Mouse (Mus musculus) ES-E14 (cell line): ENCODE measurements around the gene Nlrp1a. TPM values are rescaled to one million over a fixed set of nuclear protein-coding genes. Genes with fewer than 3 reads are reported as not detected.

Experiments used
- DNase-seq: peaks from one replicate; pipeline ENCODE4 v3.0.0-alpha.2; 2013; ENCODE audit warnings: low read depth, low spot score
- H3K27ac ChIP-seq: 2 replicates; pipeline ENCODE4 v1.5.1; 2012; ENCODE audit warnings: low read depth, mild to moderate bottlenecking, low read length, moderate library complexity, mixed read lengths; ENCODE audit not compliant: poor library complexity, insufficient read depth, severe bottlenecking
- H3K36me3 ChIP-seq: 2 replicates; pipeline ENCODE4 v1.6.1; 2012; ENCODE audit warnings: mild to moderate bottlenecking, low read length, moderate library complexity, mixed read lengths; ENCODE audit not compliant: control insufficient read depth, poor library complexity, insufficient read depth, severe bottlenecking
- H3K4me1 ChIP-seq, 2 experiments: fragments of 150-350 bp in 1 of 2; sonication (generic) in 1 of 2; 2 replicates each; pipeline ENCODE4 v1.6.1; 2012; ENCODE audit warnings: low read length in 2 of 2, mild to moderate bottlenecking in 1 of 2, mixed read lengths in 1 of 2; ENCODE audit not compliant: control insufficient read depth in 2 of 2, insufficient read depth in 2 of 2, poor library complexity in 1 of 2
- H3K4me3 ChIP-seq, 2 experiments: fragments of 150-350 bp in 1 of 2; sonication (generic) in 1 of 2; 2 replicates each; pipeline ENCODE4 v1.5.1; 2012; ENCODE audit warnings: low read length in 2 of 2, low read depth in 1 of 2, mild to moderate bottlenecking in 1 of 2, mixed read lengths in 1 of 2; ENCODE audit not compliant: insufficient read depth in 1 of 2, poor library complexity in 1 of 2, severe bottlenecking in 1 of 2
- H3K9ac ChIP-seq: 2 replicates; pipeline ENCODE4 v1.6.1; 2012; ENCODE audit warnings: low read depth, mild to moderate bottlenecking, low read length, mixed read lengths; ENCODE audit not compliant: poor library complexity, insufficient read depth, severe bottlenecking
- H3K9me3 ChIP-seq: fragments of 150-350 bp; sonication (generic); 2 replicates; pipeline ENCODE4 v1.6.1; 2012; ENCODE audit warnings: low read depth, mild to moderate bottlenecking, low read length; ENCODE audit not compliant: control insufficient read depth, insufficient read depth
- CHD2 ChIP-seq: IDR thresholded peaks from 2 replicates; pipeline ENCODE4 v1.6.1; 2014; ENCODE audit warnings: mild to moderate bottlenecking, low read depth, low read length, inconsistent platforms
- HCFC1 ChIP-seq: IDR thresholded peaks from 2 replicates; pipeline ENCODE4 v1.6.1; 2012; ENCODE audit warnings: low read length, inconsistent platforms, borderline replicate concordance; ENCODE audit not compliant: insufficient read depth
- MAFK ChIP-seq: IDR thresholded peaks from 2 replicates; pipeline ENCODE4 v1.6.1; 2014; ENCODE audit warnings: mild to moderate bottlenecking, low read depth, low read length, inconsistent platforms; ENCODE audit not compliant: insufficient read depth
- ZC3H11A ChIP-seq: IDR thresholded peaks from 2 replicates; pipeline ENCODE4 v1.6.1; 2012; ENCODE audit warnings: low read depth, mild to moderate bottlenecking, inconsistent platforms, low read length, borderline replicate concordance
- ZNF384 ChIP-seq: IDR thresholded peaks from 2 replicates; pipeline ENCODE4 v1.6.1; 2012; ENCODE audit warnings: low read depth, low read length, inconsistent platforms
- in situ Hi-C, 2 experiments: fragments of 600-800 bp; cut with MboI; formaldehyde crosslinking; loops; one replicate each; pipeline ENCODE4 v1.15.1; 2025; ENCODE audit warnings: low sequenced_read_pairs in 2 of 2, inconsistent platforms in 1 of 2; ENCODE audit not compliant: unreplicated experiment in 2 of 2
- total RNA-seq: library from RNA; depleted of rRNA; stranded (reverse); fragments of 300-350 nt; gene quantifications from 2 replicates; pipeline ENCODE4 v1.2.3, GENCODE M21; 2012

Gene Nlrp1a
- total RNA-seq, 1 experiment, result not detected

- Histone ChIP-seq H3K9ac (no peak overlapping the region), H3K4me1 (no peaks in the 10 kb centered on the region), H3K27ac (no peak overlapping the region), H3K4me3 (no peak overlapping the region), H3K9me3 (no peaks in the 10 kb centered on the region), H3K36me3 (no peaks in the 10 kb centered on the region)
- no peak for TF ChIP-seq HCFC1
- TF ChIP-seq ZNF384, result no peak
- no peak for TF ChIP-seq CHD2
- TF ChIP-seq MAFK, result no peak
- TF ChIP-seq ZC3H11A, result no peak
- in situ Hi-C loops, result loop anchor here in 1 of 2 experiments (10.0 to 25.0 kb wide), 2 partner anchors 90 to 832 kb away; no protein-coding TSS in a partner anchor
- DNase-seq, result no peak
These were observed 10.8 kb upstream of the Nlrp1a start for GRCm38 (mm10) chr11:71155272-71155671.

GRCm38 (mm10) chr11:71142031-71142430 lies 2.5 kb downstream of the Nlrp1a start:
- no peak for TF ChIP-seq MAFK
- no peak for TF ChIP-seq ZC3H11A
- TF ChIP-seq ZNF384, result no peak
- TF ChIP-seq HCFC1, result no peak
- no peak for TF ChIP-seq CHD2
- Histone ChIP-seq H3K4me1 (no peaks in the 10 kb centered on the region), H3K9me3 (no peaks in the 10 kb centered on the region), H3K4me3 (no peak overlapping the region), H3K36me3 (no peaks in the 10 kb centered on the region), H3K9ac (no peak overlapping the region), H3K27ac (no peak overlapping the region)
- DNase-seq, result no peak
- in situ Hi-C loops, result loop anchor here in 1 of 2 experiments (25.0 kb wide), 1 partner anchor 845 kb away; no protein-coding TSS in a partner anchor

DNA sequence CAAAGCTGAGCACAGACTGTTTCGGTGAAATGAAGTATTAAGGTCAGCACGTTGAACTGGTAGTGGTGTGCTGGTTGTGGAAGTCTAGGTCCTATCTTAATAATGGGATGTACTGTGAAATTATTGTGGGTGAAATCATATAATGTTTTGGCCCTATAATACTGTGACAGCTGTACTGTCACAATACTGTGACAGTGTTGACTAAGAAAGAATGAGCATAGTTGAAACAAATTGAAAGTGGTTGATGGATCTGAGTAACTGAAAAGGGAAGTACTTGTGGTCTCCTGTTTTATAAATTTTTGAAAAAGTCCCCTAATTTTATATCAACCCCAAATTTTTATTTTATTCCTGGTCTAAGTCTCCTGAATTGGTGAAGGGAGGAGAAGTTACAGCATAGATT lies 37.4 kb downstream of the Nlrp1a start:
- Histone ChIP-seq H3K4me1 (no peaks in the 10 kb centered on the region), H3K9me3 (no peaks in the 10 kb centered on the region), H3K9ac (no peak overlapping the region), H3K36me3 (no peaks in the 10 kb centered on the region), H3K4me3 (no peak overlapping the region), H3K27ac (no peak overlapping the region)
- no peak for TF ChIP-seq HCFC1
- no peak for TF ChIP-seq MAFK
- TF ChIP-seq ZC3H11A, result no peak
- TF ChIP-seq CHD2, result no peak
- TF ChIP-seq ZNF384, result no peak
- DNase-seq, result no peak
- in situ Hi-C loops, result loop anchor here (25.0 kb wide), 1 partner anchor 155 kb away; no protein-coding TSS in a partner anchor

GRCm38 (mm10) chr11:71106261-71107021 lies 38.1 kb downstream of the Nlrp1a start:
- no peak for TF ChIP-seq ZC3H11A
- no peak for TF ChIP-seq ZNF384
- TF ChIP-seq MAFK, result no peak
- TF ChIP-seq CHD2, result no peak
- TF ChIP-seq HCFC1, result no peak
- Histone ChIP-seq H3K4me1 (no peaks in the 10 kb centered on the region), H3K36me3 (no peaks in the 10 kb centered on the region), H3K9ac (no peak overlapping the region), H3K9me3 (no peaks in the 10 kb centered on the region), H3K27ac (no peak overlapping the region), H3K4me3 (no peak overlapping the region)
- in situ Hi-C loops, result loop anchor here (25.0 kb wide), 1 partner anchor 156 kb away; no protein-coding TSS in a partner anchor
- no peak for DNase-seq

- H3K4me1 ChIP-seq, result no peaks in the 10 kb centered on the region
- no peaks in the 10 kb centered on the region for H3K9me3 ChIP-seq
- in situ Hi-C loops, result loop anchor here (25.0 kb wide), 1 partner anchor 158 kb away; no protein-coding TSS in a partner anchor
- H3K27ac ChIP-seq, result no peak overlapping the region
- no peak for DNase-seq
- no peak overlapping the region for H3K9ac ChIP-seq
- no peaks in the 10 kb centered on the region for H3K36me3 ChIP-seq
- TF ChIP-seq HCFC1 (no peak), ZNF384 (no peak), ZC3H11A (no peak), CHD2 (no peak), MAFK (no peak)
- H3K4me3 ChIP-seq, result no peak overlapping the region
These were observed 40.6 kb downstream of the Nlrp1a start for GRCm38 (mm10) chr11:71103931-71104330.
